Mouse (Mus musculus) heart, postnatal 0 days (tissue): ENCODE results near the gene Ggt5.

Source experiments
- CTCF ChIP-seq: IDR thresholded peaks from 2 replicates; pipeline ENCODE4 v1.5.1; 2016; ENCODE audit warnings: antibody characterized with exemption, control low read depth, low read depth
- EP300 ChIP-seq: IDR thresholded peaks from 2 replicates; pipeline ENCODE4 v1.6.1; 2016; ENCODE audit warnings: antibody characterized with exemption, low read depth

- TF ChIP-seq CTCF: no peak
- TF ChIP-seq EP300: no peak
Observed at GRCm38 (mm10) chr10:75634610-75635009, 45.5 kb downstream of the Ggt5 start.
